Mouse (Mus musculus) 3T3-L1 (cell line): Measurements from ENCODE around the gene Mpzl1.

Experiments used
- DNase-seq: peaks from one replicate; pipeline ENCODE4 v3.0.0-alpha.2; 2015; ENCODE audit warnings: low read depth, low spot score

The Mpzl1 gene

GRCm38 (mm10) chr1:165583529-165584184, 50.7 kb downstream of the Mpzl1 start:
- DNase-seq, result peak; percentile 94

GRCm38 (mm10) chr1:165581255-165581654, 53.1 kb downstream of the Mpzl1 start:
- no peak for DNase-seq

DNA sequence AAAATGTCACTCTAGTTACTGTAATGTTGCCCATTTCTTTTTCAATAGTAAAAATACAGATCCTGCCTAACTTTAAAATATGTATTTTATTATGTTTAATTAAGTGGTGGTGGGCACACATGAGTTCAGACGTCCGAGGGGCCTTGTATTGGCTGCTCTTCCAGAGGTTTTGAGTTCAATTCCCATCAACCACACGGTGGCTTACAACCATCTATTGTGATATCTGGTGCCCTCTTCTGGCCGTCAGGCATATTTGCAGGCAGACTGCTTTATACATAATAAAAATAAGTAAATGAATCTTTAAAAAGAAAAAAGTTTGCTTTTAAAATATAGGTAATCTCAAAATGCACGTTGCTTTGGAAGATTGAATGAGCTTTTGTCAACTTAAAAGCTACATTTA, 55.0 kb downstream of the Mpzl1 start:
- DNase-seq, result peak; percentile 47

DNA sequence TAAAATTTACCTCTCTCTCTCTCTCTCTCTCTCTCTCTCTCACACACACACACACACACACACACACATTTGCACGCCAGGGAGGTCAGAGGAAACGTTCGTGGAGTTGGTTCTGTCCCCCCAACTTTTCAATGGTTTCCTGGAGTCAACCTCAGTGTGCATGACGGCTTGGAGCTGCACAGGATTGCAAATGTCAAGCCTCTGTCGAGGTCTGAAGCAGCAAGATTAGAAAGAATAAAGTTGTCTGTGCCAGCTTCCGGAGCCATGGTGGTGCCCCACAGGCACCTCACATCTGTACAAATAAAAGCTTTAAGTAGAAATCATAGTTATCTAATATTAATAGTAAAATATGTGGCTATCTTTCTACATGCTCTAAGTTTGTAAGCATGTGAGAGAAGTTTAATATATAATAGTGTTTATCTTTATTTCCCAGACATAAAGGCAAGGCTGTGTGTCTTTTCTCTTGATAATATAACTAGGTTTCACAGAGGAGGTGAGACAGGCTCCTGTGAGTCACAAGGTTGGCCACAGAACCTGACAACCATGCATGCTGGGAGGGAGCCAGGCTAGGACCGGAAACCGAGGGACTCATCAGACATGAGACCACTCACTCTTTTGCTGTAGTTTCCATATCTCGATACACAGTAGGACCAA, 57.8 kb downstream of the Mpzl1 start:
- no peak for DNase-seq

- DNase-seq, result no peak
Measured at GRCm38 (mm10) chr1:165576005-165576404, 58.3 kb downstream of the Mpzl1 start.

DNA sequence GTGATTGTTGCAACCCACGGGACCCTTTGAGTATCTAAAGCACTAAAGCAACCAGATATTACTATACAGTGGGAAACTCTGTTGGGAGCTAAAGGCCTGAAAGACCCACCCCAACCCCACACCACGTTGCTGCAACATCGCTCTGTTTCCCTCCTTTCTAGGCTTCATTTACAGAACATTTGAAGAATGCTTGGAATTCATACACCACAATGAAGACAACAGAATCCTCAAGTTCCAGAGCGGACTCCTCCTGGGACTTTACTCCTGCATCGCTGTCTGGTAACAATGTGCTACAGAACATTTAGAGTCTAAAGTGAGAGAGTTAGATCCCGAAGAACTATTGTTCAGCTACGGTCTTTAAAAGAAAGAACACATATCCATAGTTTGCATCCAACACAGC, 66.9 kb downstream of the Mpzl1 start:
- DNase-seq, result no peak

- no peak for DNase-seq
Measured at GRCm38 (mm10) chr1:165565283-165565682, 69.1 kb downstream of the Mpzl1 start.

GRCm38 (mm10) chr1:165559073-165559472, 75.3 kb downstream of the Mpzl1 start:
- no peak for DNase-seq

GRCm38 (mm10) chr1:165556711-165557110, 77.6 kb downstream of the Mpzl1 start:
- DNase-seq, result peak; percentile 64
